Mouse (Mus musculus) B cell, adult 2 months (primary cell): ENCODE measurements at regions not wholly inside any gene's neighbourhood (a gene's known extent, or its start where the extent isn't known, plus 50 kb on each side); places are given as distances from the start of the nearest gene placed in this dataset.

Experiments used
- DNase-seq, 2 experiments: peaks; one replicate each; pipeline ENCODE4 v3.0.0; 2022

DNA sequence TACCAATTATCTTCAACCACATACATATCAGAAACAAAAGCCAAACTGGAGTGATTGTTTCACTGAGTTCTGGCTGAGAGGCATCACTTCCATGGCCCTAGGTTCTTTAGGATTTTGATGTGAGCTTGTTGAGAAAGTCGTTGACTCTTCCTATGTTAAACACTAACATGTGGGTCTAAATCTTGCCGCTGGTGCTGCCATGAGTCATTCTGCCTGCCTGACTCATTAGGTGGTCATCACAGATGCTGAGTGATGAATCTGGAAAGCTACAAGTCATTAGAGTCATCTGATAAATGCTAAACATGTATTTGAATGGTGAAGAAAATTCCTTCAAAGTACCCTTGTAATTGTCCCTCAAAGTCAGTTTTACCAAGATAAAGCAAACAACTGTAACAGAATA lies 60.4 kb upstream of the Tac1 start:
- no peak for DNase-seq

DNA sequence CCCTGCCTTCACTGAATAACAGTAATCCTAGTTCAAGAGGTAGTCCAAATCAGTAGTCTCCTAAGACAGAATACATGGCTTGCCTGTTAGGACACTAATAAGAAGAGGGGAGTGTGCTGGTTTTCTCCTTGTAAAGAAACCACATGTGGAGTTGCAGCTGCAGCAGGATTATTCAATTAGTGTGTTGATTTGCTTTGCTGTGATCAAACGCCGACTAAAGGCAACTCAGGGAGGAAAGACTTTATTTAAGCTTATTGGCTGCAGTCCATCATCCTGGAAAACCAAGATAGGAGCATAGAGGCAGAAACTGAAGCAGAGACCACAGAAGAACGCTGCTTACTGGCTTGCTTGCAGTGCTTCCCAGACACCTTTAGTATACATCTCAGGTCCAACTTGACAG lies 57.9 kb upstream of the Tac1 start:
- no peak for DNase-seq
